Mouse (Mus musculus): ENCODE data around the gene Zc2hc1b. TPM values are rescaled to one million over a fixed set of nuclear protein-coding genes. Genes with fewer than 3 reads are reported as not detected.

Zc2hc1b gene
- polyA plus RNA-seq, 1 experiment from 2014 or later, result not detected

DNA sequence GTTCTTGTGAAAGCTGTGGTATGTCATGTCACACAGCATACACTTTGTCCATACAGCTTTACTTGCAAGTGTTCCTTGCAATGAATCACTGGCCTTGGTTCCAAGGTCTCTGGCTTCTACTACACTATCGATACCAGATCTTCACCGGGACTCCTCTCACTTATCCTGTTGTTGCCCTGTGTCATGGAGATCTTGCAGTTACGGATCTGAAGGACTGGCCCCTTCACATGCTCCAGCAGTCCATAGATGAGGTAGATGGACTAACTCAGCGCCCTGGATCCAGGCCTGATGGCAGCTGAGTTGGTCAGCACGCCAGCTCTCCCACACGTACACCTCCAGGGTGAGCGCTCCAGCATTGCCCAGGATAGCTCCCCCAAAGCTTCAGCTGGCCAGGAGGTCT is 42.5 kb downstream of the Zc2hc1b start:
- no peaks in the 10 kb centered on the region for H3K27me3 ChIP-seq
- no peak for ATAC-seq (replicated peaks; ENCODE audit: insufficient number of reproducible peaks, insufficient read depth, low FRiP score, low read depth)
- no peak overlapping the region for H3K4me2 ChIP-seq
- H3K9me3 ChIP-seq (replicated peaks), result no peaks in the 10 kb centered on the region
- no peak overlapping the region for H3K4me3 ChIP-seq
- no peak overlapping the region for H3K9ac ChIP-seq
- H3K36me3 ChIP-seq, result no peaks in the 10 kb centered on the region; the same call in 1 of the 2 replicates
- 91% methylated on average over 7 of the region's 7 CpGs for WGBS
- no peak overlapping the region for H3K27ac ChIP-seq
- 0 out of 2 replicates have a peak, but pooled peaks cover 5% of the 10 kb centered on the region for H3K4me1 ChIP-seq (replicated peaks)

DNA sequence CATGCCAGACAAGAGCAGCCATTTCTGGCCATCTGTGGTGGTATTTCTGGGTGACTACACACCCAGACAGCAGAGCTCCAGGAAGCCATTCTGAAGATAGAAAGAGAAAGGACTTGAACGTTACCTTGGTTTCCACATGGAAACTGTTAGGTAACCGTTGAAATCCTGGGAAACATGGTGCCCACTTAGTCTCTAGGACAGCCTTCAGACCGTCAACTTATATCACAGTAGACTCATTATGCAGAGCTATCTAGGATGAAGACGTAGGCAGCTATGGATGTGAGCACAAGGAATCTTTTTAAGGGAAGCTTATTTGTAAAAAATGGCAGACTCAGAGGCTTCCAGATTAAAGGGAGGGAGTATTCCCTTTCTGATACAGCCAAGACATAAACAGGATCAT is 44.0 kb downstream of the Zc2hc1b start:
- Histone ChIP-seq H3K27me3 (no peaks in the 10 kb centered on the region), H3K36me3 (no peaks in the 10 kb centered on the region; the same call in 1 of the 2 replicates), H3K4me1 (replicated peaks) (0 out of 2 replicates have a peak, but pooled peaks cover 5% of the 10 kb centered on the region), H3K4me2 (no peak overlapping the region), H3K9me3 (replicated peaks) (no peaks in the 10 kb centered on the region), H3K9ac (no peak overlapping the region), H3K4me3 (no peak overlapping the region), H3K27ac (no peak overlapping the region)
- WGBS, result 72% methylated on average over 4 of the region's 4 CpGs
- ATAC-seq (replicated peaks; ENCODE audit: insufficient number of reproducible peaks, insufficient read depth, low FRiP score, low read depth), result no peak

DNA sequence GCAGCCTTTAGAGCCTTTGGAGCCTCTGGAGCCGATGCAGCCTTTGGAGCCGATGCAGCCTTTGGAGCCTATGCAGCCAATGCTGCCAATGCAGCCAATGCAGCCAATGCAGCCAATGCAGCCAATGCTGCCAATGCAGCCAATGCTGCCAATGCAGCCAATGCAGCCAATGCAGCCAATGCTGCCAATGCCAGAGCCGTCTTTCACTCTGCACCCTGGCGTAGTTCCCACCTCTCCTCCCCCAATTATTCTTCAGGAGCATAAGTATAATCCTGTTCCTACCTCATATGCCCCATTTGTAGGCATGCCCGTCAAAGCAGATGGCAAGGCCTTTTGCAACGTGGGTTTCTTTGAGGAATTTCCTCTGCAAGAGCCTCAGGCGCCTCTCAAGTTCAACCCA is 49.9 kb downstream of the Zc2hc1b start:
- no peak overlapping the region for H3K9ac ChIP-seq
- H3K9me3 ChIP-seq (replicated peaks), result no peaks in the 10 kb centered on the region
- peaks cover 36% of the 10 kb centered on the region for H3K36me3 ChIP-seq
- H3K27me3 ChIP-seq, result no peaks in the 10 kb centered on the region
- H3K27ac ChIP-seq, result no peak overlapping the region
- H3K4me2 ChIP-seq, result no peak overlapping the region
- 91% methylated on average over 7 of the region's 7 CpGs for WGBS
- no peak overlapping the region for H3K4me3 ChIP-seq
- no peak for ATAC-seq (replicated peaks; ENCODE audit: insufficient number of reproducible peaks, insufficient read depth, low FRiP score, low read depth)
- no peaks in the 10 kb centered on the region for H3K4me1 ChIP-seq (replicated peaks)

DNA sequence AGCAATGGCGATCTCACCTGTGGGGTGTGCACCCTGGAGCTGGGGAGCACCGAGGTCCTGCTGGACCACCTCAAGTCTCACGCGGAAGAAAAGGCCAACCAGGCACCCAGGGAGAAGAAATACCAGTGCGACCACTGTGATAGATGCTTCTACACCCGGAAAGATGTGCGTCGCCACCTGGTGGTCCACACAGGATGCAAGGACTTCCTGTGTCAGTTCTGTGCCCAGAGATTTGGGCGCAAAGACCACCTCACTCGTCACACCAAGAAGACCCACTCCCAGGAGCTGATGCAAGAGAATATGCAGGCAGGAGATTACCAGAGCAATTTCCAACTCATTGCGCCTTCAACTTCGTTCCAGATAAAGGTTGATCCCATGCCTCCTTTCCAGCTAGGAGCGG is 50.5 kb downstream of the Zc2hc1b start:
- no peak overlapping the region for H3K4me3 ChIP-seq
- WGBS, result 73% methylated on average over 13 of the region's 13 CpGs
- H3K9me3 ChIP-seq (replicated peaks), result no peaks in the 10 kb centered on the region
- no peak overlapping the region for H3K4me2 ChIP-seq
- ATAC-seq (replicated peaks; ENCODE audit: insufficient number of reproducible peaks, insufficient read depth, low FRiP score, low read depth), result no peak
- H3K4me1 ChIP-seq (replicated peaks), result no peaks in the 10 kb centered on the region
- H3K27ac ChIP-seq, result no peak overlapping the region
- peaks cover 36% of the 10 kb centered on the region for H3K36me3 ChIP-seq
- no peak overlapping the region for H3K9ac ChIP-seq
- no peaks in the 10 kb centered on the region for H3K27me3 ChIP-seq

DNA sequence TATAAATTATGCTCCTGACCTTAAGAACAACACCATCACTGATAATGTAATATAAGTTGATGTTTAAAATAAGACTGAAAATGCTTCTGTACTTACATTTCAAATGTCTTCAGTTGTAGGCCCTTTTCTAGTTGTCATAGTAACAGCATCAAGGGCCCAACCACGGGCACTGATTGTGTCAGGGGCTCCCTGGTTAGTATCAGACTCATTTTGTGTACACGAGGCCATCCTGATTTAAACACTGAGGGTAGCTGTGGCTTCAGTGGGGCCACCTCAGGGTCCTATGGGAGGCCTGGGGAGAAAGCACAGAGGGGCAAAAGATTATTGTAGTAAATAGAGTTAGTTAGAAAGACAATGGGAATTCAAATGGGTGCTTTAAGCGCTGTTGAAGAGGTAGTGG is 52.0 kb downstream of the Zc2hc1b start:
- peaks cover 40% of the 10 kb centered on the region for H3K36me3 ChIP-seq
- H3K27me3 ChIP-seq, result no peaks in the 10 kb centered on the region
- H3K27ac ChIP-seq, result no peak overlapping the region
- ATAC-seq (replicated peaks; ENCODE audit: insufficient number of reproducible peaks, insufficient read depth, low FRiP score, low read depth), result no peak
- 48% methylated on average over 3 of the region's 3 CpGs for WGBS
- H3K4me2 ChIP-seq, result no peak overlapping the region
- H3K9me3 ChIP-seq (replicated peaks), result no peaks in the 10 kb centered on the region
- no peak overlapping the region for H3K9ac ChIP-seq
- no peaks in the 10 kb centered on the region for H3K4me1 ChIP-seq (replicated peaks)
- no peak overlapping the region for H3K4me3 ChIP-seq

DNA sequence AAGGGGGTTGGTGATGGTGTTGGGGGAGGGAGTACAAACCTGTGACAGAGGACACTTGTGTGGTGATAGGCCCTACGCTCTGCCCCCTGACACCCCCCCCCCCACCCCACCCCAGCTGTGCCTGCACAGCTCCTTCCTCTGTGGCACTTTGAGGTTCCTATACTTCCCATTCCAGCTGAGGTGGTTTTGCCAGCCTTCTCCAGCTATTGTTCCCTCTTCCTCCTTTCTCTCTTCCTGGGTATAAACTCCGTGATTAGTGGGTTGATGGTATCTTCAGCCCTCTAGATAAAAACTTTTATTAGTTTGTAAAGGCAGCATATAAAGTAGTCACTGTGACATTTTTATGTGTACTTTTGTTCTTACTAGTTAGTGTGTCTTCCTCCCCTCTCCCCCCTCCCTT is 58.5 kb downstream of the Zc2hc1b start:
- Histone ChIP-seq H3K9me3 (replicated peaks) (no peaks in the 10 kb centered on the region), H3K27ac (peak overlapping the region; percentile 83), H3K4me2 (no peak overlapping the region), H3K4me3 (no peak overlapping the region), H3K9ac (no peak overlapping the region), H3K36me3 (0 out of 2 replicates have a peak, but pooled peaks cover 4% of the 10 kb centered on the region), H3K27me3 (no peaks in the 10 kb centered on the region), H3K4me1 (replicated peaks) (peaks cover 40% of the 10 kb centered on the region)
- WGBS, result 50% methylated on average over 1 of the region's 2 CpGs
- no peak for ATAC-seq (replicated peaks; ENCODE audit: insufficient number of reproducible peaks, insufficient read depth, low FRiP score, low read depth)

DNA sequence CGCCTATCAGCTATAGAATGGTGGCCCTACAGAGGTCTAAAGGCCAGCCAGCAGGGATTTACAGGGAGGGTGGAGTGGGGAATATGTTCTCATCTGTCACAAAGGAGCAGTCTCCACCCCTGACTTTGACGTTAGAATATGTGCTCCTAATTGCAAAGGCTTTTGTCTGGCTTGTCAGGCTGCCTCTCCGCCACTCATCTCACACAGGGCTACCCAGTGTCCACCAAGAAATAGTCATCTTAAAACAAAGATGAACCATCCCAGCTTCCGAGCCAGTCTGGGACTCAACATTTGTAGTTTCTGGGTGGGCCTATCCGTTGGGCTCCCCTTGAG is 59.1 kb downstream of the Zc2hc1b start:
- Histone ChIP-seq H3K36me3 (0 out of 2 replicates have a peak, but pooled peaks cover 4% of the 10 kb centered on the region), H3K4me3 (no peak overlapping the region), H3K9ac (no peak overlapping the region), H3K9me3 (replicated peaks) (no peaks in the 10 kb centered on the region), H3K4me1 (replicated peaks) (peaks cover 40% of the 10 kb centered on the region), H3K27me3 (no peaks in the 10 kb centered on the region), H3K4me2 (no peak overlapping the region), H3K27ac (peak overlapping the region; percentile 83)
- 60% methylated on average over 5 of the region's 5 CpGs for WGBS
- no peak for ATAC-seq (replicated peaks; ENCODE audit: insufficient number of reproducible peaks, insufficient read depth, low FRiP score, low read depth)

DNA sequence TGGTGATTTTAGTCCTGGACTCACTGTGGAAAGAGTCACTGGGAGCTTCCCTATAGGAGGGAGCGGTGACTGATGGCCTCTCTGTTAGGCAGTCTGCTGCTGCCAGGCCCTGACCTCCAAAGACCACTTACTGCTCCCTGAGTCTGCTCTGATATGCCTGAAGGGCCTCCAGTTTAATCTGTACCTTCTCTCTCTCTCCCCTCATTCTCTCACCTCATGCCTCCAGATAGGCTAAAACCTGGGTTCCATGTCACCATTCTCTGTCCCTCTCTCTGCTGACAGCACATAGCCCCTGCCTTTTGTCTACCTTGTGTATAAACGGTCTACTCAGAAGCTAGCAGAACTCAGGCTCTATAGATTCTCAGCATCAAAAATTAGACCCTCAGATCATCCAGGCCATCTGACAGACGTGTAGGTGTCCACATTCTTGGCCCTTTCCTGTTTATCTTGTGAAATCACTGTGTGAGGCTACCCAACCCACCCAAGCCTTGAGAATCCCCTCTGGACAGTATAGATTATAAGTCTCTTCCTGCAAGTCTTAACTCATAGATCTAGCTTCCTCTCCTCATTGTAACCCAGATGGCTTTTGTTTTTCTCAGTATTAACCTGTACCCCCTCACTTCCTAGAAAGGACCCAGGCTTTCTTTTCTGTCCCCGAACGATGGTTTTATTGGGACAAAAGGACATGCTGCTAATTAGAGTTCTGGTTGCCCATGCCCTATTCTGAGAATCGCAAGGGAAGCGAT is 59.6 kb downstream of the Zc2hc1b start:
- H3K9me3 ChIP-seq (replicated peaks), result no peaks in the 10 kb centered on the region
- H3K27me3 ChIP-seq, result no peaks in the 10 kb centered on the region
- no peak overlapping the region for H3K4me3 ChIP-seq
- 59% methylated on average over 7 of the region's 7 CpGs for WGBS
- 0 out of 2 replicates have a peak, but pooled peaks cover 4% of the 10 kb centered on the region for H3K36me3 ChIP-seq
- H3K4me1 ChIP-seq (replicated peaks), result peaks cover 40% of the 10 kb centered on the region
- no peak overlapping the region for H3K9ac ChIP-seq
- peak overlapping the region; percentile 83 for H3K27ac ChIP-seq
- ATAC-seq (replicated peaks; ENCODE audit: insufficient number of reproducible peaks, insufficient read depth, low FRiP score, low read depth), result no peak
- no peak overlapping the region for H3K4me2 ChIP-seq

DNA sequence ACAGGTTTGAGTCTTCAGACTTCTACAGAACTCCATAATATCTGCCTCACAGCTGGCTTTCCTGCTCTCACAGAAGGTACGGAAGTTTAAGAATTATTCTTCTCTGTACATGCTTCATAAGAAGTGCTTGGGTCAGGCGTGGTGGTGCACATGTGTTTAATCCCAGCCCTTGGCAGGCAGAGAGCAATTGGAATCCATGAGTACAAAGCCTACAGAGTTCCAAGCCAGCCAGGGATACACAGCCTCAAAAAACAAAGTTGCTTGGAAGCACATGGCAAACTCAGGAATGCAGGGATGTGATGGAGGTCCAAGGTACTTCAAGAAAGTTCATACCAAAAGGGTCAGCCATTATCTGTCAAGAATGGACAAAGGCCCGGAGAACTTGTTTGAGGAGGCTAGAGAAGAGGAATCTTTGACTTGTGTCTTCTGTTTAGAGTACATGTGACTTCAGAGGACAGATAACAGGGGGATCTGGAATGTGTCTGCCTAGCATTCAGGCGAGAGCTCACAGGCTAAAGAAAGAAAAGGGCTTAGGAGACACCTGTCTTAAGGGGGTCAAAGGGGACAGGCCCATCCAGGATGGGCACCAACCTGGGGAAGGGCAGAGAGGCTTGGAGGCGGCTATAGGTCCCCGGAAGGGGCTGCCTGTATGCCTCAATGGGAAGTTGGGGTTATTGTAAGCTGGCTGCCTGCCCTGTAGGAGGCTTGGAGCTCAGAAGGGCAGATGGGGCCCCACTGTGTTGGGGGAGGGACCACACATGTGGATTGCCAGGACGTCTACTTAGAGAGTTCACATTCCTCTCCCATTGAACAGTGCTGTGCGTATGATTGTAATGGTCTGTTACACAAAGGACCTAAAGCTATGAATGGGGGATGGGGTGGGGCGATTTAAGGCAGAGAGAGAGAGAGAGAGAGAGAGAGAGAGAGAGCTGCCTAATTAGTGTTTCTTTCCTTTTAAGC is 60.8 kb downstream of the Zc2hc1b start:
- Histone ChIP-seq H3K4me2 (no peak overlapping the region), H3K9me3 (replicated peaks) (no peaks in the 10 kb centered on the region), H3K36me3 (0 out of 2 replicates have a peak, but pooled peaks cover 4% of the 10 kb centered on the region), H3K4me1 (replicated peaks) (peaks cover 49% of the 10 kb centered on the region), H3K4me3 (no peak overlapping the region), H3K9ac (no peak overlapping the region), H3K27me3 (no peaks in the 10 kb centered on the region), H3K27ac (peak overlapping the region; percentile 83)
- WGBS, result 31% methylated on average over 9 of the region's 9 CpGs
- peak; percentile 77 for ATAC-seq (replicated peaks; ENCODE audit: insufficient number of reproducible peaks, insufficient read depth, low FRiP score, low read depth)

DNA sequence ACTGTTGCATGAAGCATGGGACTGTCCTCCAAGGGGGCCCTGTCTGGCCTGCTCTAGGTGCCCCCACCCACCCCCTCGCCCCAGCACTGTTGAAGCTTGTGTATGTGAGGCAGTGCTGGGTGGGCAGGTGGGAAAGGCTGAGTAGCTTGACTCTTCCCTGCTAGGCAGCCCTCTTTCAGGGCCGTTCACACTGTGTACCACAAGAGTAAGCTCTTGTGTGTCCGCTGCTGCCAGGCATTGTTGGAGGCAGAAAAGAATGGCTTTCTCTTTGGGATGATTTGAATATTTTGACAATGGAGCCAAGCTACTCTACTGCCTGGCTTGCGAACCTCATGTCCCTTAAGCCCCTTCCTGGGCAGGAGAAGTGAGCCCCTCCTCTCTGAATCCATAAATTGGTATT is 62.8 kb downstream of the Zc2hc1b start:
- no peak for ATAC-seq (replicated peaks; ENCODE audit: insufficient number of reproducible peaks, insufficient read depth, low FRiP score, low read depth)
- Histone ChIP-seq H3K27me3 (no peaks in the 10 kb centered on the region), H3K9me3 (replicated peaks) (no peaks in the 10 kb centered on the region), H3K36me3 (no peaks in the 10 kb centered on the region), H3K4me3 (no peak overlapping the region), H3K4me1 (replicated peaks) (peaks cover 52% of the 10 kb centered on the region), H3K9ac (no peak overlapping the region), H3K4me2 (no peak overlapping the region), H3K27ac (peak overlapping the region; percentile 45)
- WGBS, result 74% methylated on average over 4 of the region's 4 CpGs

DNA sequence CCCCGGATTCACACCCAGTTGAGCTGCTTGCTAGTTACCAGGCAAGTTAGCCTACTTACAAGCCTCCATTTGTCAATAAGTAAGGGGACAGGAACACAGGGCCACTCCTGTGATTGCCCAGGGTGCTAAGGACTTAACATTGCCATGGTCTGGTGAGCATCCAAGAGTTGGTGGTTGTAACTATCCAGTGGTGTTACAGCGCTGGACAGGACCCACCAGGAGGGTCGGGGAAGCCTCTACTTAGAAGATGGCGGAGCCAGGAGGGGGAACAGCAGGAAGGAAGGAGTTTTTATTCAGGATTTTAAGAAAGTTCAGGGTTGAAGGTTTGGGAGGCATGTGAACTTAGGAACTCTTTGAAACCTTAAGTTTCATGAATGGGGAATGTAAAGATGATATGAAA is 64.2 kb downstream of the Zc2hc1b start:
- 77% methylated on average over 4 of the region's 4 CpGs for WGBS
- H3K4me1 ChIP-seq (replicated peaks), result peaks cover 59% of the 10 kb centered on the region
- no peak overlapping the region for H3K4me3 ChIP-seq
- no peaks in the 10 kb centered on the region for H3K36me3 ChIP-seq
- no peak overlapping the region for H3K27ac ChIP-seq
- no peak for ATAC-seq (replicated peaks; ENCODE audit: insufficient number of reproducible peaks, insufficient read depth, low FRiP score, low read depth)
- H3K27me3 ChIP-seq, result no peaks in the 10 kb centered on the region
- no peaks in the 10 kb centered on the region for H3K9me3 ChIP-seq (replicated peaks)
- no peak overlapping the region for H3K4me2 ChIP-seq
- H3K9ac ChIP-seq, result no peak overlapping the region
